Mouse (Mus musculus) right cerebral cortex, adult 2 months (tissue): ENCODE results near the gene Vwa1.
"Not testable (repeated sequence)": the region's sequence is repeated elsewhere in the genome, so short reads cannot be mapped to it uniquely, and the experiment has no call there.

Source experiments
- DNase-seq, 2 experiments: peaks; one replicate each; pipeline ENCODE4 v3.0.0; 2021 to 2022; ENCODE audit warnings: low spot score in 2 of 2

Gene Vwa1

DNA sequence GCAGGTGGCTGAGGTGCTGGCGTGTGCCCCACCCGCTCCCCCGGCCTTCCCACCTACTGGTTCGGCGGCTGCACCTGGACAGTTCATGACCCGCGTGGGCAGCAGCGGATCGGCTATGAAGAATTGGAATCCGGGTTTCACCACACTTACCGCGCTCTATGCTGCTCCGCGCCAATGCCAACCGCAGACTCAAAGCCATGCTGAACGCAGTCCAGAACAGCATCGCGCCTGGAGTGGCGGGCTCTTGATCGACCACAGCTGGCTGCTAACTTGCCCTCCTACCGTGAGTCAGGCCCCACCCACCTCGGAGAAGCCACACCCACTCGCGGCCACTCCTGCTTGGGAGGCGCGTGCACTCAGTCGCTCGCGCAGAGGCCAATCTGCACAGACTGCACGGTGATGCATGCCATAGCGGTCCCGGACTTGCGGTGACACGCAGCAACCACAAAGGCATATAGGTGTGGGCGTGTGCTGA, at the start of gene Vwa1:
Vwa1 (minus strand) TSS at position 419 of the 475 bp plus-strand sequence.
- DNase-seq: peak; percentile 85 to 88

DNA sequence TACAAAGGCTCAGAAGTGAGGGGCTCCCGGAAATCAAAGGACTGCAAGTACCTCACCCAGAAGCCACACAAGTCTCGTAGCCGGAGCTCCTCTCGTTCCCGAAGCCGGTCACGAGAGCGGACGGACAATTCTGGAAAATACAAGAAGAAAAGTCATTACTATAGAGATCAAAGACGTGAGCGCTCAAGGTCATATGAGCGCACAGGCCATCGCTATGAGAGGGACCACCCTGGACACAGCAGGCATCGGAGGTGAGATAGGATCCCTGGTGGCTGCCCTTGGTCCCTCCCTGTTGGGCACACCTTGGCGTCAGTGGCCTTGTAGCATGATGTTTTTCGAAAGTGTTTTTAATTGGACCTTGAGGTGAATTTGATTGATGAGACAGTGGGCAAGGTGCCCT, 48.9 kb upstream of the Vwa1 start:
- no peak for DNase-seq

DNA sequence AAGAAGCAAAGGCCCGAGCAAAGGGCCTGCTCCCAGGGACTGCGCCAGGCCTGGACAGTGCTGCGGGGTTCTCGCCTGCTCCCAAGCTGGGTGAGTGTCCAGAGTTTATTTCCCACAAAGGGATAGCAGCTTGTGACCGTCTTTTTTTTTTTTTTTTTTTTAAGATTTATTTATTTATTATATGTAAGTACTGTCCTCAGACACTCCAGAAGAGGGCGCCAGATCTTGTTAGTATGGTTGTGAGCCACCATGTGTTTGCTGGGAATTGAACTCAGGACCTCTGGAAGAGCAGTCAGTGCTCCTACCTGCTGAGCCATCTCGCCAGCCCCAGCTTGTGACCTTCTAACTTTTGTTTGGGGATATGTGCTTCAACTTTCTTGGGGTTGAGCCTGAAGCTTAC, 46.5 kb upstream of the Vwa1 start:
- DNase-seq: no peak

DNA sequence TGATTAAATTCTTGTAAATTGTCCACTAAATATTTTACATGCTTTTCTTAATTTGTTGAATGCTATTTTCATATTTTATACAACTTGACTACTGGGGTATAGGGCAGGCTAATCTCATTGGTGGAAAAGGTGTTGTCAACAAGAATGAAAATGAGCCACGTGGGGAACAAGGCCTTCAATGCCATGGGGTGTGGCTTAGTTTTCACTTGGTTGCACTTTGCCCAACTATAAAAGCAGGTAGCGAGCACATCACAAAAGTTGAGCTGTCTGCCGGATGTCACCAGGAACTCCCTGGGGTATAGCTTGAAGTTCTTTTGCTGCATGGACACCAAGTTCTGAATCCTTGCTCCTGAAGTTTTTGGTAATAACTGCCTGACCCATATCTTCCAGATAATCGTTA, 43.0 kb upstream of the Vwa1 start:
- DNase-seq: no peak

- DNase-seq: no peak
Observed at GRCm38 (mm10) chr4:155812665-155813181, 38.2 kb upstream of the Vwa1 start.

DNA sequence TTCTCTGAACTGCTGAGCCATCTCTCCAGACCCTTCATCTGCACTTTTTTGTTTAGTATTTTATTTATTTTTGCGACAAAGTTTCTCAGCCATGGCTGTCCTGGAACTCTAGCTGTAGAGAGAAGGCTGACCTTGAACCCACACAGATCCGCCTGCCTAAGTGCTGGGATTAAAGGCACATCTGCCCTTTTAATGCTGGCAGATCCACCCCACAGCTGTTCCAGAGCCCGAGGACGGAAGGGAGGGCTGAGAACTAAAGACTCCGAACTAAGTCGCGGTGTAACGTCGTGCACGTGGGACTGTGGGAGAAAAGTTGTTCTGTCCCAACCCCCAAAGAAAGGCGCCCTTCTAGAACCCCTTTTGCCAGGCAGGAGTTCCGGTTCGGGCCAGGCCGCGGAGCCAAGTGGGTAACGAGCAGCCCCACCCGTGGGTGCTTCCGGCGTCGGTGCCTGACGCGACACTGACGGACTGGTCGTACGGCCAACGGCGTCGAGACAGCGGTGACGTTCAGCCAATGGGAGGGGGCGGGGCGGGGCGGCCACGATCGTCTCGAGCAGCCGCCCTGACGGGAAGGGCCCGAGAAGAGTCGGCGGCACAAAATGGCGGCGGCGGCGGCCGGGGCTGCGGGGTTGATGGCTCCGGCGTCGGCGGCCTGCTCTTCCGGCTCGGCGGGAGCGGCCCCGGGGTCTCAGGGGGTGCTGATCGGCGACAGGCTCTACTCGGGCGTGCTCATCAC, 37.6 kb upstream of the Vwa1 start, which contains the start of gene Ccnl2:
Ccnl2 (plus strand) TSS at position 561 of the 736 bp plus-strand sequence.
- peak; percentile 91 to 93 for DNase-seq

DNA sequence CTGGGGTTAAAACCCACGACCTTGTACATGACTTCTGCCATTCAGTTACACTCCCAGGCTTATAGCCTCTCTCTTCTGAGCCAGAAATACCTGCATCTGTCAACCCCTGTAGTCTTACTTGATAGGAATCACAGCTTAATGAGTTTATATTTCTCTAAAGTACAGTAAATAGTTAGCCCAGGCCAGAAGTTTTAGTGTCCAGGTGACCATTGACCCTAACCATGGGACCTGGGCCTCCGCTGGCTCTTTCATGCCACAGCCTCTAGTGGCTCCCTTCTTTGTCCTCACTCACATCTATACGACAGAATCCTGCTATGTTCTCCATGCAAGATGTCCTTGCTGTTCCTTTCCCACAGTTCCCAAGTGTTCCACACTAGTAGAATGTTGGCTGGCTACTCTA, 33.3 kb upstream of the Vwa1 start:
- no peak for DNase-seq

- DNase-seq: peak; percentile 95 to 97
Observed at GRCm38 (mm10) chr4:155803340-155804041, 29.0 kb upstream of the Vwa1 start.

GRCm38 (mm10) chr4:155802741-155803339, 28.3 kb upstream of the Vwa1 start, which contains the start of gene Mrpl20:
Gene Mrpl20 (plus strand): TSS chr4:155802878.
- DNase-seq: no peak

- no peak for DNase-seq
Observed at GRCm38 (mm10) chr4:155802075-155802474, 27.6 kb upstream of the Vwa1 start.

DNA sequence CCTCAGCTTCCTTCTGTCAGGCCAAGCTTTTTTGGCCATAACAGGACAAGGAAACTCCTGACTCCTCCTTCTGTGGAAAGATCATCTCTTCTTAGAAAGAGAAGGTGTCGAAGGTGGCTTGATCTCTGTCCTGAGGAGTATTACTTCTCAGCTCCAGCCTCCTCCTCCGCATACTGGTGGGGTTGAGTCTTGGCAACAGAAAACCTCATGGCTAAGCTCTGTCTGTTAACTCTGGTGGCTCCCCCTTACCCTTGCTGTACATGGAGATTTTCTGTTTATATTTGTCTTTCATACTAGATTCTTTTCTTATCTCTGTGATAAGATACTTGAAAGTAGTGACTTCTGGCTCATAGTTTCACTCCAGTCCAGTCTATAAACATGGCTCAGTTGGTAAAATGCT, 19.2 kb upstream of the Vwa1 start:
- DNase-seq: no peak

GRCm38 (mm10) chr4:155791240-155791933, 16.9 kb upstream of the Vwa1 start:
- no peak for DNase-seq

DNA sequence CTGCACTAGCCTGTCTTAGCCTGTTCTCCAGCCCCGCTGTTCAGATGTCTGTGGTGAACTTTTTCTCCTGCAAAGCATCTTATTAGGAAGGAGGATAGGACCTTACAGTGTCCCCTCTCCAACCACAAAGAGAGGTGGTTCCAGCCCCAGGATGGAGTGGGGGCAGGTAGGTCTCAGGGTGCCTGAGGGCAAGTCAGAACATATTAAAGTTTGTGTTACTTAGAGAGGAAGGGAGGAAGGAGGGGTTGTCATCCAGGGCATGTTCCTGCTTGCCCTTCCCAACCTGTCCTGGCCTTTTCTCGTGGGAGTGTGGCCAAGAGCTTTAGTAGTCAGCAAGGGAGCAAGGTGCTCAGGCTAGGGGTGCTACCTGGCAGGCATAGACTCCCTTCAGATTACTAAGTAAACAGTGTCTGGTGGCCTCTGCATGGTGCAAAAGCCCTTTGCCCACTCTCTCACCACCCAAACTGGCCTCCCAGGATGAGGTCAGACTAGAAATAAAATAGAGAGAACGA, 16.2 kb upstream of the Vwa1 start:
- DNase-seq: no peak

GRCm38 (mm10) chr4:155790021-155790489, 15.6 kb upstream of the Vwa1 start, which contains the start of gene Ankrd65:
Gene Ankrd65 (plus strand): TSS chr4:155790439.
- DNase-seq: no peak

DNA sequence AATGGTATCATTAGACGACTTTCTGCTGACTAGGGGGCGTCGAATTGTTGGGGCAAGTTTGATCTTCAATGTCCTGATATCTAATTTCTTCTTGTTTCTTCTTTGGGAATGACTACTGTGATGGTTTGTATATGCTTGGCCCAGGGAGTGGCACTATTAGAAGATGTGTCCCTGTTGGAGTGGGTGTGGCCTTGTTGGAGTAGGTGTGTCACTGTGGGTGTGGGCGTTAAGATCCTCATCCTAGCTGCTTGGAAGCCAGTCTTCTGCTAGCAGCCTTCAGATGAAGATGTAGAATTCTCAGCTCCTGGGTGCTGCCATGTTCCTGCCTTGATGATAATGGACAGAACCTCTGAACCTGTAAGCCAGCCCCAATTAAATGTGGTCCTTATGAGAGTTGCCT, 14.3 kb upstream of the Vwa1 start:
- DNase-seq: not testable (repeated sequence)

DNA sequence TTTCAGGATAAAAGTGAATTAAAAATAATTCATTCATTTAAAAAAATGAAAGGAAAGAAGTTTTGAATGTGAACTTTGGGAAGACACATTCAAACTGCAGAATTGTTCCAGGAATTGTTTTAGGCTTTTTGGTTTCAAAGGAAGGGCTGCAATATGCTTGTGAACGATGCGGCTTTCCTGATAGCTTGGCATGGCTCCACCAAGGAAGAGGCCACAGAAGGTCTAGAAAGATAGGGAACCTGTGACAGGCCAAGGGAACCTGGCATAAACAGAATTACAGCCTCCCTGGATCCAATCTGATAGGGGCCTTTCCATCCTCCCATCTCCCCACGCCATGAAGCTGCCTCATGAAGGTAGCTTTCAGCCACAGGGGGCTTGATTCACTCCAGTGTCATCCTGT, 13.8 kb upstream of the Vwa1 start:
- DNase-seq: no peak

GRCm38 (mm10) chr4:155785819-155786218, 11.3 kb upstream of the Vwa1 start, which contains the start of gene Tmem88b:
Gene Tmem88b (minus strand): TSS chr4:155785874.
- DNase-seq: no peak

DNA sequence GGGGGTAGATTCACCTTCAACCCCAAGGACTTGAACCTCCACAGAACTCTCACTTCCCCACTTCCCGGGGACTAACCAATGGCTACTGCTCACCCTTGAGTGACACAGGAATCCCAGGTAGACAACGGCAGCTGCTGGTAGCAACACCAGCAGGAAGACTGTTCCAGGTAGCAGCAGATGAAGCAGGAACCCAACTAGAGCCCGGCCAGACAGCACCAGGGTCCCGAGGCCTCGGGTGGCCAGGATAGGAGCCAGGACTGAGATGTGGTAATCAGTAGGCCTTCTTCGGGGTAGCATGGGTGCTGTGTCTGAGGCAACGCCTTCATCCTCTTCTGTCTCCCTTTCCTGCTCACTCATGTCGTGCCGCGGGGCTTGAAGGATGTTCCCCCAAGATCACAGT, 10.7 kb upstream of the Vwa1 start:
- no peak for DNase-seq

- DNase-seq: peak; percentile 76 to 85
Observed at GRCm38 (mm10) chr4:155784081-155784701, 9.7 kb upstream of the Vwa1 start.

GRCm38 (mm10) chr4:155783486-155784080, 9.1 kb upstream of the Vwa1 start:
- DNase-seq: no peak
